Mouse (Mus musculus): ENCODE results near the gene Prkn. TPM values are rescaled to one million over a fixed set of nuclear protein-coding genes. Genes with fewer than 3 reads are reported as not detected.

Prkn gene
- total RNA-seq, 2 experiments from 2014 or later, result 15.2 to 21.4 TPM

DNA sequence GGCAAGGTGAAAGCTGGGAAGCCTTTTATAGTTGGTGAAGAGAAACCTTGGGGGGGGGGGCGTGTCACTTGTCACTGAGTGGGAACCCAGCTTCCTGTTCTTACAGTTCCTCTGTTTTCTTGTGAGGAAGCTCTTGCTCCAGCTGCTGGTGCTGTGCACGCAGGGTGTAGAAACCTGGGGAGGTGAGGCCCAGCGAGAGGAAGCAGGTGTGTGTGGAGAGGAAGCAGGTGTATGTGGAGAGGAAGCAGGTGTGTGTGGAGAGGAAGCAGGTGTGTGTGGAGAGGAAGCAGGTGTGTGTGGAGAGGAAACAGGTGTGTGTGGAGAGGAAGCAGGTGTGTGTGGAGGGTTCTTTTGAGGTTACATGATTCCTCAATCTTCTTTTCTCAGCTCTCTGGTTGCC, 266.8 kb downstream of the Prkn start:
- intact Hi-C loops (cut with DNase I), result no loop called here
- no peak for DNase-seq (ENCODE audit: low spot score in 2 of 2)

- peak; percentile 26 to 80 for DNase-seq (ENCODE audit: low spot score in 2 of 2)
- intact Hi-C loops (cut with DNase I), result no loop called here
Observed at GRCm38 (mm10) chr17:11107916-11108315, 267.7 kb downstream of the Prkn start.

- no peak for DNase-seq (ENCODE audit: low spot score in 2 of 2)
- intact Hi-C loops (cut with DNase I), result no loop called here
Observed at GRCm38 (mm10) chr17:11117508-11117907, 277.3 kb downstream of the Prkn start.

DNA sequence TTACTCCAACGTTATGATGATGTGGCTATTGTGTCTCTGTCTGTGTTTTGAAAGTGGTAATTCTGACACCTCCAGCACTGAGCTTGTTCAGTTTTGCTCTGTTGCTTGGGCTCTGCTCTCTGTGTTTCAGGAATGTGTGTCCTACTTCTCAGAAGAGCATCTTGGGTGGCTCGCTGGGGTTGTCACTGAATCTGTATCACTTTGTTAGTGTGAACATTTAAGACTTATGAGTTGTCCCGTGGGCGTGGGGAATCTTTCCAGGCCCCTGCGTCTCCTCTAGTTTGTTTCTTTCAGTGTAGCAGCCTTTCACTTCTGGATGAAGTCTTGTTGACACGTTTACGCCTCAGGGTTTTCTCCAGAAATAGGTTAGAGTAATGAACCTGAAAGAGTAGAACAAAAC, 283.9 kb downstream of the Prkn start:
- intact Hi-C loops (cut with DNase I), result no loop called here
- DNase-seq (ENCODE audit: low spot score in 2 of 2), result peak in 1 of 2 experiments; percentile 68

GRCm38 (mm10) chr17:11127217-11127616, 287.0 kb downstream of the Prkn start:
- intact Hi-C loops (cut with DNase I), result no loop called here
- DNase-seq (ENCODE audit: low spot score in 2 of 2), result no peak

- peak in 1 of 2 experiments; percentile 19 for DNase-seq (ENCODE audit: low spot score in 2 of 2)
- intact Hi-C loops (cut with DNase I), result no loop called here
Observed at GRCm38 (mm10) chr17:11130919-11131318, 290.7 kb downstream of the Prkn start.

DNA sequence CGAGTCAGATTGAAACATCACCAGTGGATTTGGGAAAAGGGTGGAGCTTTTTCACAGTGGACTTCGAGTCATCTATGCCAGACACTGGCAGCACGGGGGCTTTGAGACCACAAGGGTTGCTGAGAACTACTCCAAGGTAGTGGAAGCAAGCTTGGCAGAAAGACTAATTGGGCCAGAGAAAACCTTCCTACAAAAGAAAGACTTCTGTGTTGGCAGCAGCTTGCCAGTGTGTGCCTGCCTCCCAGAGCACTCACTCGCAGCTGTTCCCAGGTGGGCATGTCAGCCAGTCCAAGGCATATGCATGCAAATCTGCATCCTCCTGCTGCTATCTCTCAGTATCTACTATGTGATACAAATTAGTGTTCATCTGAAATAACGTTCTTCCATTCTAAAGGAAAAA, 302.1 kb downstream of the Prkn start:
- intact Hi-C loops (cut with DNase I), result no loop called here
- DNase-seq (ENCODE audit: low spot score in 2 of 2), result peak; percentile 36 to 82

- intact Hi-C loops (cut with DNase I), result loop anchor here (2.0 to 10.0 kb wide), 4 partner anchors 53 to 691 kb away; no protein-coding TSS in a partner anchor
- peak in 1 of 2 experiments; percentile 46 for DNase-seq (ENCODE audit: low spot score in 2 of 2)
Observed at GRCm38 (mm10) chr17:11156119-11156518, 315.9 kb downstream of the Prkn start.

DNA sequence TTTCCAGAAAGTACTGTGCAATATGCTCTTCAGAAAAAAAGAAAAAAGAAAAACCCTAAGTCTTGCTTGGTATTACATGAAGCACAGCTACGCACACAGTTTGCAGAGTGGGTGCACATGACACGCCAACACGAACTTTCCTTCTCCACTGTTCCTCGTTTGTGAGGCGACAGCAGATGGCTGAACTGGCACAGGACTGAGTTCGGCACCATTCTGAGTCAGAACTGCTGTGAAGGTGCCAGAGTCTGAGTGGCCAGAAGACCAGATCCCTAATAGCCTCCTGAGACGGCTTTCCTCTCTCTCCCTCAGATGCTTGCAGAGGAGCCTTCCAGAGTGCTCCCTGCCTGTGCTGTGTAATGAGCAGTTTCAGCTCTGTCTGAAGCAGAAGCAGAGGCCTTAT, 317.4 kb downstream of the Prkn start:
- intact Hi-C loops (cut with DNase I), result loop anchor here (1.0 to 10.0 kb wide), 5 partner anchors 51 to 689 kb away; no protein-coding TSS in a partner anchor
- peak; percentile 81 to 98 for DNase-seq (ENCODE audit: low spot score in 2 of 2)

GRCm38 (mm10) chr17:11161436-11161835, 321.3 kb downstream of the Prkn start:
- intact Hi-C loops (cut with DNase I), result no loop called here
- no peak for DNase-seq (ENCODE audit: low spot score in 2 of 2)

DNA sequence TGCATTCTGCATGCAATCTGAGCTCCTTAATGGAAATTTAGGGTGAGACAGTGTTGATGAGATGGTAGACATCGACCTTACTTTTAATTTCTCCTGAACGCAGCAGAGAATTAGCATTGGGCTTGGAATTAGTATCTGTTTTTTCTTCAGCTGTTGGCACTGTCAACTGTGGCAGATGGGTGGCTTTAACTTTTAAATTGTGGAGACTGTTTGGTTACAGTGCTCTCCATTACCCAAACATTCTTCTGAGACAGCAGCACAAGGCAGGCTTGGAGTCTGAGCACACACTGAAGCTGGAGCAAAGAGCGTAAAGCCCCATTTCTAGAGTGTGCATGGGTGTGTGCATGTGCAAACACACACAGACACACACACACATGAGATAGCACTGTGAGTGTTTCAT, 322.6 kb downstream of the Prkn start:
- no peak for DNase-seq (ENCODE audit: low spot score in 2 of 2)
- intact Hi-C loops (cut with DNase I), result no loop called here

GRCm38 (mm10) chr17:11187356-11187755, 347.2 kb downstream of the Prkn start:
- DNase-seq (ENCODE audit: low spot score in 2 of 2), result no peak
- intact Hi-C loops (cut with DNase I), result no loop called here

DNA sequence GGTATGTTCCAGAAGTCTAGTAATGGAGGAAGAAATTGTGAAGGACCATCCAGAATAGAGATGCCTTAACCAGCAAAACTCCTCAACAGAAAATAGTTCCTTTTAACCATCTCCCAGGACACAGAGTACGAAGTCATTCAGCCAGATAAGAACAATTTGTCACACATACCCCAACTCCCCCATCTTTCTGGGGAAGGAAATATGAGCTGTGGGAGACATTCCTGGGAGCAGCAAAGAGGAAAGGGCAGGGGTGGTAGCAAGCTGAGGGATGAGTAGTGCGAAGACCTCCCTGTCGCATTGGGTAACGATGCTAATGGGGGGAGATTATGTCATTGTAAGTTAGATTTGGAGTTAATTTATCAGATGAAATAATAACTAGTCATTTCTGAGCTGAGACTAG, 348.3 kb downstream of the Prkn start:
- no peak for DNase-seq (ENCODE audit: low spot score in 2 of 2)
- intact Hi-C loops (cut with DNase I), result no loop called here

DNA sequence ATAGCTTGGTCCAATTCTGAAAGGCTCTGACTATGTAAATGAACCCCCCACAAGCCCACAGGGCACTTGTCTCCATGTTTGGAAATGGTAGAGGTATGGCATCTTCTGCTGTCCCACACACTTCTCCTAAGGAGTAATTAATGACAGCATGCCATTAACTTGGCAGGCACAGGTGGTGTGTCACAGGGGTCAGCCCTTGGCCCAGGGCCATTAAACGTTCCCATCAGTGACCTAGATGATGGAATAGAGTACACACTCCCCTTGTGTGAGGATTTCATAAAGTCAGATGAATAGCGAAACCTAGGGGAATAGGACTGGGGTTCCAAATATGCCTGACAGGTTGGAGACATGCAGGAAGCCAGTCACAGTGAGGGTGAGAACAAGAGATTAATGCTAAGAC, 350.1 kb downstream of the Prkn start:
- no peak for DNase-seq (ENCODE audit: low spot score in 2 of 2)
- intact Hi-C loops (cut with DNase I), result no loop called here

- intact Hi-C loops (cut with DNase I), result no loop called here
- DNase-seq (ENCODE audit: low spot score in 2 of 2), result no peak
Observed at GRCm38 (mm10) chr17:11198134-11198533, 357.9 kb downstream of the Prkn start.

DNA sequence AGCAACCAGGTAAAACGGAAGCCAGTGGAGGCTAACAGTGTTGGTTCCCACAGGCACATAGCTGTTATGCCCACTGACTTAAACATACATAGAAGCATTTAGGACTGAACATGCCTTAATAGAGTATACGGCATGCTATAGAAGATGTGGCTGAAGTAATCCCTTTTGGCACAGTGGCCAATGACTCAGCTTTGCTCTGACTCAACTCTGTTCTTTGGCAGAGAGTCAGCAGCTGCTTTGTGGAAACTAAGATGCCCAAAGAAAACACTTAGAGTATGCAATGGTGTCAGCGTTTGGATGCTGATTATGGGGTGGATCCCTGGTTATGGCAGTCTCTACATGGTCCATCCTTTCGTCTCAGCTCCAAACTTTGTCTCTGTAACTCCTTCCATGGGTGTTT, 368.9 kb downstream of the Prkn start:
- peak in 1 of 2 experiments; percentile 84 for DNase-seq (ENCODE audit: low spot score in 2 of 2)
- intact Hi-C loops (cut with DNase I), result loop anchor here (2.0 kb wide), 1 partner anchor 52 kb away; no protein-coding TSS in a partner anchor

DNA sequence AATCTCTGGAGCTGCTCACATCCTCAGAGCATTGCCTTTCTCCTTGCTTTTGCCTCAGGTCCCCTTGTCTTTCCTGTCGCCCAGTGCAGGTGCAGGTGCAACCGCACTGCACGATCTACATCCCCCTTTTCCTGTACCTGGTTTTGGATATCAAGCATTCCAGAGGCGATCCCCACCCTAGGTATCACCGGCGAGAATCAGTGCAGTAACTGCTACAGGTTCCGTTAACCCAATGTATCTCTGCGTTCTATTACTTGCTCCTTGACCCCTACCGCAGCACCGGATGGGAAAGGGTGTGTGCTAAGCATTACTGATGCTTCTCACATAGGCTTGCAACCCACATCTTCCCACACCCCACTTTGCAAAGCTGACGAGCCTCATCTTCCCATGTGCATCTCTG, 370.8 kb downstream of the Prkn start:
- intact Hi-C loops (cut with DNase I), result loop anchor here (10.0 kb wide), 1 partner anchor 886 kb away; no protein-coding TSS in a partner anchor
- DNase-seq (ENCODE audit: low spot score in 2 of 2), result peak in 1 of 2 experiments; percentile 53

DNA sequence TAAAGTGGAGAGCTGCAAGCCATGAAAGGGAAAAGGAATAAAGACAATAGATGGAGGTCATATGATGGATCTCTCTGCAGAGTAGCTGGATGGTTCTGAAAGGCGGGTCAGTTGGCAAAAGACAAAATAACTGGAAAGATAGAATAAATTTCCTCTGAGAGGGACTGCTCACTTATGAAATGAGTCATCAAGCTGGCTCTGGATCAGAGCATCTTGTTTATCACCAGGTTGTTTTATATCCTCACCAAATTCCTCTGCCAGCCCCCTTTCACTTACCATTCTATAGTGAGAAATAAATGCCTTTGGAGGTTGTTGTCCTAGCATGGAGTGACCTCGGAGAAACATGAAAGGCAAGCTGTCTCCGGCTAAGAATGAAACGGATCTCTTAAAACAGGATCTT, 371.4 kb downstream of the Prkn start:
- intact Hi-C loops (cut with DNase I), result loop anchor here (10.0 kb wide), 1 partner anchor 887 kb away; no protein-coding TSS in a partner anchor

GRCm38 (mm10) chr17:11213689-11214088, 373.5 kb downstream of the Prkn start:
- DNase-seq (ENCODE audit: low spot score in 2 of 2), result peak in 1 of 2 experiments; percentile 69
- intact Hi-C loops (cut with DNase I), result loop anchor here (10.0 kb wide), 1 partner anchor 889 kb away; no protein-coding TSS in a partner anchor

More for the DNA sequence above, 371.4 kb downstream of the Prkn start:
- peak in 1 of 2 experiments; percentile 58 for DNase-seq (ENCODE audit: low spot score in 2 of 2)

- DNase-seq (ENCODE audit: low spot score in 2 of 2), result no peak
- intact Hi-C loops (cut with DNase I), result no loop called here
Observed at GRCm38 (mm10) chr17:11229011-11229410, 388.8 kb downstream of the Prkn start.

GRCm38 (mm10) chr17:11229426-11229825, 389.2 kb downstream of the Prkn start:
- peak in 1 of 2 experiments; percentile 36 for DNase-seq (ENCODE audit: low spot score in 2 of 2)
- intact Hi-C loops (cut with DNase I), result no loop called here
